Mouse (Mus musculus) thymus, adult 2 months (tissue): ENCODE results near the gene Hnrnpc.

Experiments used
- CTCF ChIP-seq: fragments of 200-500 bp; IDR thresholded peaks from 2 replicates; pipeline ENCODE4 v1.5.1; 2012; ENCODE audit warnings: mild to moderate bottlenecking, control low read depth, low read length, moderate library complexity, borderline replicate concordance; ENCODE audit not compliant: control insufficient read depth, poor library complexity, insufficient read depth; ENCODE audit errors: extremely low read depth
- POLR2A ChIP-seq: fragments of 200-500 bp; IDR thresholded peaks from 2 replicates; pipeline ENCODE4 v1.6.1; 2012; ENCODE audit warnings: mild to moderate bottlenecking, low read length, control low read depth, moderate library complexity; ENCODE audit not compliant: control insufficient read depth, poor library complexity, insufficient read depth; ENCODE audit errors: extremely low read depth

DNA sequence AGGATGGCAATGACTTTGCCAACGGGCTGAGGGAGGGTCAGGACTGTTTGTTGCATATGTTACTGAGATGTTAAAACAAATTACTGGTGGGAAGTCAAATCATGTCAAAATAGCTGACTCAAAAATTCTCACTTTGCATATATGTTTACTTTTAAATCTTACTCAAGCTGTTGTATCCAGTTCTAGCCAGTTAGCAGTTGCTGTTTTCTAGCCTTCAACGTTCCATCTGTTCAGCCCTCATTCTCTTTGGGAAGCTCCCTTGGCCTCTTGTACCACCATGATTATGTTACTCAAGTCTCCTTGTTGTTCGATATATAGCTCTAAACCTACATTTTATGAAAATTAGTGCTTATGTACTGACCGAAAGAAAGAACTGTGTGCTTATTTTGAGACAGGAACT is 77.5 kb downstream of the Hnrnpc start:
- TF ChIP-seq CTCF = no peak
- TF ChIP-seq POLR2A = no peak
